Mouse (Mus musculus): ENCODE data around the gene Ccm2l.

GRCm38 (mm10) chr2:153016786-153017185 is 49.0 kb upstream of the Ccm2l start:
- TF ChIP-seq POLR2A (IDR thresholded peaks at IDR 0.05; ENCODE audit: borderline replicate concordance, extremely low read depth, low read depth, low read length) (no peak), CTCF (IDR thresholded peaks at IDR 0.05; ENCODE audit: insufficient read depth, low read length) (no peak)

Data from lung, adult 2 months (tissue).